Mouse (Mus musculus) stomach, embryonic 14.5 days (tissue): Measurements from ENCODE around the gene Rimkla. TPM values are rescaled to one million over a fixed set of nuclear protein-coding genes. Genes with fewer than 3 reads are reported as not detected.

Experiments
- ATAC-seq: fragments of 200-750 bp; cut with Nextera tagmentation; 2 replicates; pipeline ENCODE4 v1.8.0; 2017; ENCODE audit warnings: low read depth, moderate TSS enrichment; ENCODE audit not compliant: insufficient number of reproducible peaks, insufficient read depth, low FRiP score
- H3K27ac ChIP-seq: fragments of 300-500 bp; sonication (generic); 2 replicates; pipeline ENCODE4 v1.5.1; 2014; ENCODE audit warnings: mild to moderate bottlenecking, low read length, moderate library complexity, mixed read lengths
- H3K27me3 ChIP-seq: fragments of 300-500 bp; sonication (generic); 2 replicates; pipeline ENCODE4 v1.6.1; 2014; ENCODE audit warnings: low read length, control low read depth, mixed read lengths; ENCODE audit not compliant: control insufficient read depth, insufficient read depth
- H3K36me3 ChIP-seq: fragments of 300-500 bp; sonication (generic); 2 replicates; pipeline ENCODE4 v1.6.1; 2014; ENCODE audit warnings: mild to moderate bottlenecking, control low read depth, low read length, moderate library complexity, mixed read lengths; ENCODE audit not compliant: control insufficient read depth, insufficient read depth
- H3K4me1 ChIP-seq: fragments of 300-500 bp; sonication (generic); 2 replicates; pipeline ENCODE4 v1.6.1; 2014; ENCODE audit warnings: low read length, control low read depth, mixed read lengths; ENCODE audit not compliant: control insufficient read depth, insufficient read depth
- H3K4me2 ChIP-seq: fragments of 300-500 bp; sonication (generic); replicated peaks from 2 replicates; pipeline ENCODE4 v1.6.1; 2014; ENCODE audit warnings: low read depth, low read length, control low read depth
- H3K4me3 ChIP-seq: fragments of 300-500 bp; sonication (generic); 2 replicates; pipeline ENCODE4 v1.5.1; 2014; ENCODE audit warnings: low read depth, low read length, control low read depth
- H3K9ac ChIP-seq: fragments of 300-500 bp; sonication (generic); replicated peaks from 2 replicates; pipeline ENCODE4 v1.6.1; 2014; ENCODE audit warnings: low read depth, mild to moderate bottlenecking, control low read depth, low read length, moderate library complexity, mixed read lengths
- H3K9me3 ChIP-seq: fragments of 300-500 bp; sonication (generic); 2 replicates; pipeline ENCODE4 v1.6.1; 2016; ENCODE audit warnings: low read depth, low read length, control low read depth; ENCODE audit not compliant: control insufficient read depth
- WGBS: fragments of 180-500 bp; shearing (Covaris S2); extraction: QIAGEN DNeasy Blood & Tissue Kit; methylation state at CpG from one replicate; pipeline ENCODE4 v1.1.7; 2014; 5-methylcytosine and 5-hydroxymethylcytosine counted together
- polyA plus RNA-seq: library from polyadenylated mRNA; unstranded; fragments of >200 nt; fragmentation: Nextera tagmentation; extraction: Ambion mirVana; gene quantifications from 2 replicates; pipeline ENCODE4 v1.2.1, GENCODE M21; 2014

The Rimkla gene
- polyA plus RNA-seq, 1 experiment from 2014 or later: 1.8 TPM

- Histone ChIP-seq H3K36me3 (no peaks in the 10 kb centered on the region), H3K4me3 (no peak overlapping the region), H3K9ac (no peak overlapping the region), H3K27me3 (no peaks in the 10 kb centered on the region), H3K4me1 (peaks cover 8% of the 10 kb centered on the region; the same call in 1 of the 2 replicates), H3K9me3 (no peaks in the 10 kb centered on the region), H3K27ac (no peak overlapping the region), H3K4me2 (no peak overlapping the region)
- 41% methylated on average over 11 of the region's 11 CpGs for WGBS
- ATAC-seq: peak; percentile 66
These were observed 29.3 kb downstream of the Rimkla start for GRCm38 (mm10) chr4:119462858-119463755.

DNA sequence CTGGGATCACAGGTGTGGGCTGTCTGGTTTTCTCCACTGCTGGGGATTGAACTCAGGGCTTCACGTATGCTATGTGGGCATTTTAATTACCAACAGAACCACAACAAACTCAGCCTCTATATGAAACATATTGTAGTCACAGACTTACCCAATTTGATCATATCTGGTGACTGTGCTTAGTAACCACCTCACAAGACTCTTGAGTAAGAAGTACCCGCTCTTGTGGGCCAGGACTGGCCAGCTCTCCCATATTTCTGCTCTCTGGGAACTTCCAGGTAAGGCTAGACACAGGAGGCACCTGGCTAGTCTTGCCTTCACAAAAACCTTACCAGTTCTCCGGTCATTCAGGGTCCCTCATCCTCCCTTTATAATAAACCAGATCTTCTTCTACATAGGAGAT lies 30.0 kb downstream of the Rimkla start:
- no peak overlapping the region for H3K27ac ChIP-seq
- H3K4me2 ChIP-seq: no peak overlapping the region
- H3K36me3 ChIP-seq: no peaks in the 10 kb centered on the region
- 78% methylated on average over 3 of the region's 3 CpGs for WGBS
- H3K9ac ChIP-seq: no peak overlapping the region
- no peaks in the 10 kb centered on the region for H3K27me3 ChIP-seq
- peaks cover 8% of the 10 kb centered on the region; the same call in 1 of the 2 replicates for H3K4me1 ChIP-seq
- no peaks in the 10 kb centered on the region for H3K9me3 ChIP-seq
- H3K4me3 ChIP-seq: no peak overlapping the region
- ATAC-seq: no peak

GRCm38 (mm10) chr4:119460728-119461141 lies 31.7 kb downstream of the Rimkla start:
- Histone ChIP-seq H3K9ac (no peak overlapping the region), H3K27ac (no peak overlapping the region), H3K4me1 (peaks cover 8% of the 10 kb centered on the region; the same call in 1 of the 2 replicates), H3K4me3 (no peak overlapping the region), H3K4me2 (no peak overlapping the region), H3K36me3 (no peaks in the 10 kb centered on the region), H3K9me3 (no peaks in the 10 kb centered on the region), H3K27me3 (no peaks in the 10 kb centered on the region)
- ATAC-seq: no peak; the same call in 1 of the 2 replicates
- WGBS: 52% methylated on average over 8 of the region's 8 CpGs

DNA sequence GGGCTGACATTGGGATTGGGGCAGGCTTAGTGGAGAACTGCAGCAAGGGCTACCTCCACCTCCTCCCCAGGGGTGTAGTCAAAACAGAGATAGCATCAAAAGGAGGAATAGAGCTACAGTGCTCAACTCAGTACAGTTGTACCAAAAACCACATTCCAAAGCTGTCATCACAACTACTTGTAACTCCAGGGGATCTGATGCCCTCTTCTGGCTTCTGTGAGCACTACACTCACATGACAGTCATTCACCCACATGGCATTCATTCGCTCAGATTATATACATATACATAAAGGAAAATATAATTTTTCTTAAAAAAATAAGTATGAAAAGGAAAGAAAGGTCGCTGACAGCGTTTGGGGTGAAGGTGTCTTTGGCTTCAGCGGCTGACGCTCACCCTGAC lies 32.1 kb downstream of the Rimkla start:
- no peaks in the 10 kb centered on the region for H3K36me3 ChIP-seq
- H3K4me3 ChIP-seq: no peak overlapping the region
- ATAC-seq: no peak
- 66% methylated on average over 5 of the region's 5 CpGs for WGBS
- H3K27me3 ChIP-seq: no peaks in the 10 kb centered on the region
- no peak overlapping the region for H3K9ac ChIP-seq
- peaks cover 8% of the 10 kb centered on the region; the same call in 1 of the 2 replicates for H3K4me1 ChIP-seq
- no peaks in the 10 kb centered on the region for H3K9me3 ChIP-seq
- H3K27ac ChIP-seq: no peak overlapping the region
- H3K4me2 ChIP-seq: no peak overlapping the region

- Histone ChIP-seq H3K27me3 (no peaks in the 10 kb centered on the region), H3K4me3 (no peak overlapping the region), H3K27ac (no peak overlapping the region), H3K36me3 (no peaks in the 10 kb centered on the region), H3K9me3 (no peaks in the 10 kb centered on the region), H3K4me2 (no peak overlapping the region), H3K4me1 (no peaks in the 10 kb centered on the region), H3K9ac (no peak overlapping the region)
- no peak for ATAC-seq
- 20% methylated on average over 6 of the region's 6 CpGs for WGBS
These were observed 38.9 kb downstream of the Rimkla start for GRCm38 (mm10) chr4:119453533-119453932.

GRCm38 (mm10) chr4:119453128-119453527 lies 39.3 kb downstream of the Rimkla start:
- H3K27me3 ChIP-seq: no peaks in the 10 kb centered on the region
- ATAC-seq: no peak

DNA sequence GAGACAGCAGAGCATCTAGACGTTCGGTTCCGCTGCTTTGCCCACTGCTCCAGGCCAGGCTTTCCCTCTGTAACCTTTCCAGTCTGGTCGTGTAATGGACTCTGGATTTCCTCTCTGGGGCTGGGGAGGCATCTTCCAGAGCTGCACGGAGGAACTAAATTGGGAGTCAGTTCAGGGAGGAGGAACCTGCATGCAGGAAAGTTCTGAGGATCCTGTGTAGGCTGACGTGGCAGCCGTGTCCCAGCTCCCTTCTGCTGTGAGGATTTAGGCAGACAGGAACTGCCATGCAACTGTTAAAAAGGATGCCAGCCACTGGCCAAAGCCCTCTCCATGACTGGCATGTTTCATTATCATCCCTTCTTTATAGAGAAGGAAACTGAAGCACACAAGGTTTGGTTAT lies 42.0 kb downstream of the Rimkla start:
- Histone ChIP-seq H3K9me3 (no peaks in the 10 kb centered on the region), H3K4me1 (no peaks in the 10 kb centered on the region), H3K27me3 (no peaks in the 10 kb centered on the region), H3K9ac (no peak overlapping the region), H3K27ac (no peak overlapping the region), H3K4me3 (no peak overlapping the region), H3K36me3 (no peaks in the 10 kb centered on the region), H3K4me2 (no peak overlapping the region)
- ATAC-seq: no peak
- 69% methylated on average over 7 of the region's 7 CpGs for WGBS

More at GRCm38 (mm10) chr4:119453128-119453527, 39.3 kb downstream of the Rimkla start:
- H3K4me1 ChIP-seq: no peaks in the 10 kb centered on the region
- H3K9ac ChIP-seq: no peak overlapping the region
- H3K4me3 ChIP-seq: no peak overlapping the region
- WGBS: 54% methylated on average over 5 of the region's 5 CpGs
- no peaks in the 10 kb centered on the region for H3K36me3 ChIP-seq
- no peaks in the 10 kb centered on the region for H3K9me3 ChIP-seq
- H3K4me2 ChIP-seq: no peak overlapping the region
- no peak overlapping the region for H3K27ac ChIP-seq

GRCm38 (mm10) chr4:119447786-119448185 lies 44.6 kb downstream of the Rimkla start:
- no peaks in the 10 kb centered on the region for H3K4me1 ChIP-seq
- H3K4me2 ChIP-seq: no peak overlapping the region
- no peak for ATAC-seq
- no peak overlapping the region for H3K27ac ChIP-seq
- 62% methylated on average over 3 of the region's 3 CpGs for WGBS
- no peak overlapping the region for H3K4me3 ChIP-seq
- H3K36me3 ChIP-seq: no peaks in the 10 kb centered on the region
- no peaks in the 10 kb centered on the region for H3K9me3 ChIP-seq
- no peaks in the 10 kb centered on the region for H3K27me3 ChIP-seq
- H3K9ac ChIP-seq: no peak overlapping the region
